Mouse (Mus musculus) bone marrow, adult 2 months (tissue): ENCODE results near the gene Lgmn.

ENCODE experiments used
- CTCF ChIP-seq: fragments of 200-500 bp; IDR thresholded peaks from 2 replicates; pipeline ENCODE4 v1.5.1; 2011; ENCODE audit warnings: low read length, control low read depth; ENCODE audit not compliant: control insufficient read depth, insufficient read depth
- POLR2A ChIP-seq: fragments of 200-500 bp; IDR thresholded peaks from 2 replicates; pipeline ENCODE4 v1.6.1; 2011; ENCODE audit warnings: low read depth, mild to moderate bottlenecking, control low read depth, low read length, borderline replicate concordance; ENCODE audit not compliant: control insufficient read depth

DNA sequence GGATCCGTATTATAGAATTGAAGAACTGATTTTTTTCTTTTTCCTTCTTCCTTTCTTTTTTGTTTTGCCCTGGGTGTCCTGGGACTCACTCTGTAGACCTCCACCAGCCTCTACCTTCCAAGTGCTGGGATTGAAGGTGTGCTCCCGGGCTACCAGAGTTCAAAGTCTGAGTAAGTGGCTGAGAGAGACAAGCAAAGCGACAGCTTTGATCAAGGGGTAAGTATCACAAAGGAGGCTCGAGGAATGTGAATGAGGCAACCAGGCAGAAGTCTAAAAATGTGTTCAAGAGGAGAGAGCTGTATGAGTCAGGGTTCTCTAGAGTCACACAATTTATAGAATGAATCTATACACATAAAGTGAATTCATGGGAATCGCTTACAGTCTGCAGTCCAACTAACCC lies 20.4 kb upstream of the Lgmn start:
- TF ChIP-seq CTCF (no peak), POLR2A (no peak)
